Mouse (Mus musculus) left cerebral cortex, postnatal 10 days (tissue): ENCODE data around the gene Lrmp. TPM values are rescaled to one million over a fixed set of nuclear protein-coding genes. Genes with fewer than 3 reads are reported as not detected.

Experiments used
- DNase-seq, 2 experiments: peaks; one replicate each; pipeline ENCODE4 v3.0.0; 2021 to 2022; ENCODE audit warnings: low spot score in 2 of 2, mixed read lengths in 1 of 2; ENCODE audit errors: extremely low spot score in 1 of 2
- intact Hi-C: fragments of 180-260 bp; cut with DNase I; formaldehyde crosslinking; loops from one replicate; pipeline ENCODE4 v1.15.1; 2025
- total RNA-seq, 2 experiments: library from RNA; stranded (reverse); gene quantifications; 2 replicates each; pipeline ENCODE4 v1.2.3; 2021

Gene Lrmp
- total RNA-seq, 2 experiments from 2014 or later: 1.5 to 1.9 TPM

DNA sequence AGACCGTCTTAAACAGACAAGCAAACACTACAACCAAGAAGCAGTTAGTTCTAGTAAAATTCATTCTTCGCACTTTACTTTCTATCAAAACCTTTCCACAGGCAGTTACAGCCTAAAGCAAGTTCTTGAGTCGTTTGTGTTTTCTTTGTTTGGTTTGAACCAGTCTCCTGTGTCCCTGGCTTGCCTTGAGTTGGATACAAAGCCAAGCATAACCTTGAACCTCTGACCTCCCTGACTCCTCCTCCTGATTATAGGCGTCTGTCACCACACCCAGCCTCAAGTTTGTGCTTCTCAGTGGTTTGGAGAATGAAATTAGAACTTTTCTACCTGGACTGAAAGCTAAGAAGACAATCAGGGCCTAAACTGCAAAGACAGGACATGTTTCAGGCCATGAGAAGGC, 21.0 kb upstream of the Lrmp start:
- intact Hi-C loops: no loop called here

DNA sequence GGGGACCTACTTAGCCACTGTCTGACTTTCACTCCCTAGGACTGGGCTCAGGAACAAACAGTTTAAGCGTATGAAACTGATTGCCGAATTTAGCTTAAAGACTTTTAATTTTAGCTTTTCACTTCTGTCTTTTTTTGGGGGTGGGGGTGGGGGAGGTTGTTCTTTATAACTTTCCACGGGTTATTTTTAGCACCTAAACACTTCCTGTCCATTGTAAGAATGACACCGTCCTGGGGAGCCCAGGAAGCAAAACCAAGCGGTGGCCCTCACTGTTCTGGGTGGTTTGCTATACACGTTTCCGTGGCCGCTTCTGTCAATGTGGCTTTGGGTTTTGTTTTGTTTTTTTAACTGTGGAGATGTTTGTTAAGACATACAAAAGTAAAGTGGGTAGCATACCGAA, 14.5 kb upstream of the Lrmp start:
- no peak for DNase-seq
- intact Hi-C loops: no loop called here

More for the DNA sequence above, 21.0 kb upstream of the Lrmp start:
- DNase-seq: no peak

GRCm38 (mm10) chr6:145104241-145104939, 11.1 kb upstream of the Lrmp start:
- DNase-seq: no peak
- intact Hi-C loops: no loop called here

GRCm38 (mm10) chr6:145105439-145105838, 10.0 kb upstream of the Lrmp start:
- no peak for DNase-seq
- intact Hi-C loops: no loop called here

- no peak for DNase-seq
- intact Hi-C loops: no loop called here
These were observed 9.2 kb upstream of the Lrmp start for GRCm38 (mm10) chr6:145106163-145106842.

DNA sequence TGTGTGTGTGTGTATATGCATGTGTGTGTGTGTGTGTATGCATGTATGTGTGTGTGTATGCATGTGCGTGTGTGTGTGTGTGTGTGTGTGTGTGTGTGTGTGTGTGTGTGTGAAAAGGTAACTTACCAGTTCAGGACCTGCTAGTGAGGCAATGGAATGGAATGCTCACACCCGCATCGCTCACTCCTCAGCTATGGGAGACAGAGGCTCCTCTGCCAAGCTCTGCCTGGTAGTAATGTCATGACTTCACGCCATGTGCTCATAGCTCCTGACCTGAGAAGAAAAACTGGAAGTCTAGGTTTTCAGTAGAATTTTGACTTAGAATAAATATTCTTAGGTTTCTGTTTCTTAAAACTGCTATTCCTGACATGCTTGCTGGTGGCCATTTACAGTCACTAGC, 4.7 kb upstream of the Lrmp start:
- DNase-seq: no peak
- intact Hi-C loops: no loop called here

GRCm38 (mm10) chr6:145112865-145113264, 2.6 kb upstream of the Lrmp start:
- no peak for DNase-seq
- intact Hi-C loops: no loop called here

DNA sequence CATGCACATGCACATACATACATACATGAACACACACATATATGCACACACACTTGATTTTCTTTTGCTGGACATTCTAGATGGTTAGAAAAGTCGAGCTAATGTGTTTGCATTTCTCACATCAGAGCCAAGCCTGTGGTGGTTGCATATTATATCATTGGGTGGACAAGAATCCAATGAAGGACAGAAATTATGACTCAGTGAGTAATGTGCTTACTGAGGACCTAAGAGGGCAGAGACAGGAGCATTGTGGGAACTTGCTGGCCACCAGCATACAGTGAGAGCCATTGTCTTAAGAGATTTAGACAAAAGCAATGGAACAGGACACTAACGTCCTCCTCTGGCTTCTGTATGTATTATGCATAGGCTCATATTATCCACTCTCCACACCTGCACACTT, 892 bp upstream of the Lrmp start:
- no peak for DNase-seq
- intact Hi-C loops: no loop called here

DNA sequence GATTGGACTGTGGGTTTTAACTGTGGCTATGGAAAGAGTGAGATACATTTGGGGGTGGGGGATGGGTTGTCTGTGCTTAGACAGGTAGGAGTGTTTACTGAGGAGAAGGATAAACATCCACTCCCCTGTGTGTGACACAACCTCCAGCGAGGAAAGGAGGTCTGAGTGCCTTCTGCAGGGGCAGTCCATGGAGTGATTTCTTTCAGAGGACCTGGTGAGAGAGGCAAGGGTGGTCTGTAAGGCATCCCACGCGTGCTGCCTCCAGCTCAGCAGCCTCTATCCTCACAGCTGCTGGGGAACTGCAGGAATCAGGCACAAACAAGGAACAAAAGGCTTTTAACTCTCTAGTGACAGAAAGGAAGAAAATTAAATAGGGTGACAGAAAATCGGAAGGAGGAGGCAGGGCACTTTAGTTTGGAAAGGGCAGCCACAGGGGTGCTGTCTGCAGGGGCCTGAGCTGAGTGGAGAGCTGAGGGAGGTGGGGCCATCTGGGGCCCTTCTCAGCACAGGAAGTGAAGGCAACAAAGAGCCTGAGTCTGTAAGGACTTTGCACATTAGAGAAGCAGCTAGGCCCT, 732 bp downstream of the Lrmp start:
- intact Hi-C loops: no loop called here
- no peak for DNase-seq

GRCm38 (mm10) chr6:145120086-145120485, 4.6 kb downstream of the Lrmp start:
- DNase-seq: no peak
- intact Hi-C loops: no loop called here

GRCm38 (mm10) chr6:145120787-145121589, 5.5 kb downstream of the Lrmp start:
- intact Hi-C loops: no loop called here
- DNase-seq: no peak

DNA sequence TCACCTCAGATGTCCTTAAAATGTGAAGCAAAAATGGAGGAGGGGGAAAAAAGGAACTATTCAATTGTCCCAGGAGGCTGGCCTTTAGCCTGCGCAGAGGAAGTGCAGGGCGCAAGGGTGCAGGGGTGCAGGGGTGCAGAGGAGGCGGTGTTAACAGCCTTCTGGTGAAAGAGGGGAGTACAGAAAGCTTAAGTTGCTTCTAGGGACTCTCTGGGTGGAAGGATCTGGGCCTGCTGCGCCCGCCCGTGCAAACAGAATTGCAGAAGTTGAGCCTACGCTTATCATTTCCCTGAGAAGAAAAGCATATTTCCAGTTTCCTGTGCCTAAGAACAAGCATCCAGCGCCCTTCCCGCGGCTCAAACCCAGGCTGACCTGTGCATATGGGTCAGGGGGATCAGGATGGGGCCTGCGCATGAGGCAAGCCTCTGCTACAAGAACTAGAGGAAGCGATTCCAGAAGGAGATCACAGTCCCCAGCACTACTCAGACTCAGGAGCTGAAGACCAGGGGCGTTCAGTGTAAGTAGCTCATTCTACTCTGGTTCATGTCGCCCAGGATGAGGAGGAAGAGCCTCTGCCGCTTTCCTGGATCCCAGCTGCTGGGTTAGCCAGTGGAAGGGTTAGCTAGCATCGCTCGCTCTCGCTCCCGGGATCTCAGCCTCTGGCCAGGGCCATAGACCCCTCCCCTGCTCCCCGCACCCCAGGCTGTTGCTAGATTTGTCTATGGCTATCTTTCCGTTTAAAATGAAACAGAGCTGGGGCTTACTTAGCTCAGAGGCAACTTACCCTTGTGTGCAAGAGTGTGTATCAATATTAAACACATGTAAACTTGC, 6.4 kb downstream of the Lrmp start:
- intact Hi-C loops: no loop called here
- no peak for DNase-seq

GRCm38 (mm10) chr6:145122423-145123059, 7.1 kb downstream of the Lrmp start:
- intact Hi-C loops: no loop called here

GRCm38 (mm10) chr6:145123136-145124060, 7.9 kb downstream of the Lrmp start:
- intact Hi-C loops: no loop called here
- no peak for DNase-seq

More at GRCm38 (mm10) chr6:145122423-145123059, 7.1 kb downstream of the Lrmp start:
- DNase-seq: no peak

DNA sequence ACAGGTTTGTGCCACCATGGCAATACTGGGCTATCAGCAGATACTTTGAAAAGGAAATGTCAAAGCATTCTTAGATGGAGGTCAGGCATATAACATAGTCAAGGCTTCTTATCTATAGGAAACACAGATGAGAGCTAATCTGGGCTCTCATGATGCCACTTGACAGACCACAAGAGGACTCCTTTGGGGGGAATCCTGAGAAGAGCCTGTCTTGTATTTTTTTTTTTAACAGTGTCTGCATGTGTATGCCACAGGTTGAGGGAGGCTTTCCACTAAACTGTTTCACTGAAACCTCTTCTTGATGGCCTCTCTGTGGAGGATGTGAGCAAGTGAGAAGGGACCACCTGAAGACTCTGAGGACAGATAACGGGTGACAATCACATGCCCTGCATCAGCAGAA, 9.2 kb downstream of the Lrmp start:
- intact Hi-C loops: no loop called here

GRCm38 (mm10) chr6:145125591-145126113, 10.2 kb downstream of the Lrmp start:
- no peak for DNase-seq
- intact Hi-C loops: no loop called here

More for the DNA sequence above, 9.2 kb downstream of the Lrmp start:
- no peak for DNase-seq

DNA sequence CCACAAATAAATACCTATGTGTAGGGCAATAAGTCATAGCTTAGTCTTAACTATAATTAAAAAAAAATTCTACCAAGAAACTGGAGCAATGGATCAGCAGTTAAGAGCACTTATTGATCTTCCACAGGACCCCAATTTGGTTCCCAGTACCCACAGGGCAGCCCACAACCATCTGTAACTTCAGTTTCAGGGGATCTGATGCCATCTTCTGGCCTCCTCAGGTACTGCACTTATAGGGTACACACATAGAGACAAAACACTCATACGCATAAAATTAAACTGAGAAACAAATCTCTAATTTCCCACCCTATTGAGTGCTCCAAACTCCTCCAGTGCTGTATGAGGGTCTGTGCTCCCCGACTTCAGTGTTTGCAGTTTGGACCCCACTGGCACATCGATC, 12.2 kb downstream of the Lrmp start:
- intact Hi-C loops: no loop called here
- no peak for DNase-seq
